Mouse (Mus musculus): ENCODE data around the gene Zfp710.

GRCm38 (mm10) chr7:80030009-80030408 is 5.4 kb downstream of the Zfp710 start:
- TF ChIP-seq CTCF (IDR thresholded peaks at IDR 0.05; ENCODE audit: borderline replicate concordance, insufficient read depth, low read length) (no peak), POLR2A (IDR thresholded peaks at IDR 0.05; ENCODE audit: low read depth, low read length) (no peak)
